Mouse (Mus musculus) myocyte (in vitro differentiated cells): ENCODE data around the gene Stab2.

Experiments used
- E2F4 ChIP-seq: IDR thresholded peaks from one replicate; pipeline ENCODE4 v1.6.1; 2011; ENCODE audit warnings: mild to moderate bottlenecking, control low read depth, moderate library complexity; ENCODE audit not compliant: insufficient read depth
- MAX ChIP-seq: IDR thresholded peaks from one replicate; pipeline ENCODE4 v1.6.1; 2011; ENCODE audit warnings: low read depth, mild to moderate bottlenecking, control low read depth
- POLR2A ChIP-seq: IDR thresholded peaks from one replicate; pipeline ENCODE4 v1.6.1; 2011; ENCODE audit warnings: low read depth, mild to moderate bottlenecking, control low read depth, moderate library complexity; ENCODE audit not compliant: insufficient read length
- POLR2AphosphoS2 ChIP-seq: IDR thresholded peaks from one replicate; pipeline ENCODE4 v1.6.1; 2011; ENCODE audit warnings: low read depth, control low read depth; ENCODE audit not compliant: insufficient read length

DNA sequence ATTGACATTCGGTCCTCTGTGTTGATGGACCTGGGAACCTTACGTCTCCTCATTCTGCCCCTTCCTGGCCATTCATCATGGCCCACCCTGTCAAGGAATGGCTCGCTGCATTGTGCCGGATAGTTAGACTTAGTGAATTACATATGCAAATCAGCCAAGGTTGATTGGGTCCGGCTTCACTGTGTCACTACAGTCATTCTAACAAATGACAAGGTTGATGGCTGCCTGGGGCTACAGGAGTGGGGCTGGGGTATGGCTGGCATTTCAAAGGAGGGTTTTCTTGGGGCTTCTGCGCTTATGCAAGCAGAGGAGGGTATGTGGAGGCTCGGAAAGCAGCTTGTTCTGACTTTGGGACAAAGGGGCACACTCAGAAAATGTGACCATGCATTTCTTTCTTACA, 33.4 kb upstream of the Stab2 start:
- TF ChIP-seq E2F4 (no peak), POLR2A (no peak), POLR2AphosphoS2 (no peak), MAX (no peak)
